Mouse (Mus musculus) adrenal gland, postnatal 0 days (tissue): ENCODE data around the gene Rnf113a2. TPM values are rescaled to one million over a fixed set of nuclear protein-coding genes. Genes with fewer than 3 reads are reported as not detected.

ENCODE experiments used
- polyA plus RNA-seq: library from polyadenylated mRNA; unstranded; fragments of >200 nt; fragmentation: Nextera tagmentation; extraction: Ambion mirVana; gene quantifications from 2 replicates; pipeline ENCODE4 v1.2.1, GENCODE M21; 2015

The Rnf113a2 gene
- polyA plus RNA-seq: 28.1 and 33.9 TPM in 2 replicates

GRCm38 (mm10) chr12:84416834-84417604 is at the start of gene Rnf113a2:
Gene Rnf113a2, plus strand, starts transcription at chr12:84417196.

GRCm38 (mm10) chr12:84408819-84409507 is 8.0 kb upstream of the Rnf113a2 start, which contains the start of the genes Entpd5 and Bbof1:
Gene Entpd5, minus strand, starts transcription at chr12:84409029.
Gene Bbof1, plus strand, starts transcription at chr12:84409071.

GRCm38 (mm10) chr12:84450718-84451646 is 34.0 kb downstream of the Rnf113a2 start, which contains the start of the genes Aldh6a1 and Lin52:
Gene Aldh6a1, minus strand, starts transcription at chr12:84451004.
Gene Lin52, plus strand, starts transcription at chr12:84451422.

Other genes with a start within 250 kb of the Rnf113a2 start
- 6.8 and 9.4 TPM in 2 replicates for gene Elmsan1, start 198.3 kb upstream of the Rnf113a2 start, polyA plus RNA-seq
- gene Ptgr2, start 132.0 kb upstream of the Rnf113a2 start, polyA plus RNA-seq: 27.2 and 44.7 TPM in 2 replicates
- 36.3 and 43.1 TPM in 2 replicates for gene Zfp410, start 100.3 kb upstream of the Rnf113a2 start, polyA plus RNA-seq
- 31.9 and 45.2 TPM in 2 replicates for gene Coq6, start 55.5 kb upstream of the Rnf113a2 start, polyA plus RNA-seq
- gene Fam161b, start 55.4 kb upstream of the Rnf113a2 start, polyA plus RNA-seq: 1.3 and 1.4 TPM in 2 replicates
- 15.6 and 34.5 TPM in 2 replicates for gene Entpd5, start 8.2 kb upstream of the Rnf113a2 start, polyA plus RNA-seq
- 1.3 TPM in 2 replicates for gene Bbof1, start 8.1 kb upstream of the Rnf113a2 start, polyA plus RNA-seq
- gene Aldh6a1, start 33.8 kb downstream of the Rnf113a2 start, polyA plus RNA-seq: 49.1 and 91.4 TPM in 2 replicates
- 12.6 and 15.1 TPM in 2 replicates for gene Lin52, start 34.2 kb downstream of the Rnf113a2 start, polyA plus RNA-seq
- not detected in 2 replicates for gene Vsx2, start 152.6 kb downstream of the Rnf113a2 start, polyA plus RNA-seq
- 9.9 and 12.2 TPM in 2 replicates for gene Abcd4, start 200.2 kb downstream of the Rnf113a2 start, polyA plus RNA-seq
- not detected in 2 replicates for gene Vrtn, start 223.8 kb downstream of the Rnf113a2 start, polyA plus RNA-seq